Mouse (Mus musculus): ENCODE measurements at regions not wholly inside any gene's neighbourhood (a gene's known extent, or its start where the extent isn't known, plus 50 kb on each side); places are given as distances from the start of the nearest gene placed in this dataset.

DNA sequence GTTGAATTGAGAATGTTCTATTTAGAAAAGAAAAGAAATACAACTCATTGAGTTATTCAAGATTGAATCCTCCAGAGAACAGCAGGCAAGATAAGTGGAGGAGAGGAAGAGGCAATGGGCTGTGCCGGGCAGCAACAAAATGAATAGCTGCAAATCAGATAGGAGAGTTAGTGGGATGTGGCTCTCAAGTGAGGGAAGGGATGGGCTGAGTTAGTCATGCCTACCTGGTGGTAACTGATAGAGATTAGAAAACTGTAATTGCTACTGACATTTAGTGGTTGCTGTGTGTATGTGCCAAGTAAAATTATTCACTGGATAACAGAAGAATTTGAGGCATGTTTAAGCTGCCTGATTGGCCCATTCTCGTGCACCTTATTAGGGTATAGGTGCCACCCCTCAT, 179.3 kb downstream of the Calcrl start:
- TF ChIP-seq POLR2A (IDR thresholded peaks at IDR 0.05; ENCODE audit: control insufficient read depth in 1 of 2, insufficient read depth in 1 of 2, low read depth in 1 of 2, low read length in 2 of 2, poor library complexity in 1 of 2): no peak
- TF ChIP-seq TBP (IDR thresholded peaks at IDR 0.05; ENCODE audit: low read depth, low read length): no peak
- TF ChIP-seq CHD2 (IDR thresholded peaks at IDR 0.05; ENCODE audit: low read length): no peak
- TF ChIP-seq CTCF (IDR thresholded peaks at IDR 0.05 in 2 of 3, conservative IDR thresholded peaks at IDR 0.05 in 1 of 3; ENCODE audit: control insufficient read depth in 1 of 3, insufficient read depth in 1 of 3, low read depth in 2 of 3, low read length in 3 of 3, poor library complexity in 1 of 3, severe bottlenecking in 1 of 3): no peak
- TF ChIP-seq POLR2AphosphoS5 (IDR thresholded peaks at IDR 0.05; ENCODE audit: borderline replicate concordance, low read depth, low read length): no peak
- no peak for TF ChIP-seq MAZ (IDR thresholded peaks at IDR 0.05; ENCODE audit: low read depth, low read length)

All from MEL (cell line).